Mouse (Mus musculus) urinary bladder, postnatal 25 days (tissue): ENCODE measurements at regions not wholly inside any gene's neighbourhood (a gene's known extent, or its start where the extent isn't known, plus 50 kb on each side); places are given as distances from the start of the nearest gene placed in this dataset.
"Not testable (repeated sequence)": the region's sequence is repeated elsewhere in the genome, so short reads cannot be mapped to it uniquely, and the experiment has no call there.

Experiments used
- DNase-seq: peaks from one replicate; pipeline ENCODE4 v3.0.0; 2022; ENCODE audit warnings: low spot score

- no peak for DNase-seq
These were observed 163.6 kb downstream of the Ankrd50 start for GRCm38 (mm10) chr3:38320998-38321397.

GRCm38 (mm10) chr3:38312834-38313233 lies 171.8 kb downstream of the Ankrd50 start:
- no peak for DNase-seq

- no peak for DNase-seq
These were observed 172.5 kb downstream of the Ankrd50 start for GRCm38 (mm10) chr3:38312121-38312520.

GRCm38 (mm10) chr3:38299898-38300751 lies 184.5 kb downstream of the Ankrd50 start:
- DNase-seq: no peak

- no peak for DNase-seq
These were observed 185.3 kb downstream of the Ankrd50 start for GRCm38 (mm10) chr3:38299236-38299897.

- DNase-seq: no peak
These were observed 187.1 kb downstream of the Ankrd50 start for GRCm38 (mm10) chr3:38297499-38297898.

- no peak for DNase-seq
These were observed 195.6 kb downstream of the Ankrd50 start for GRCm38 (mm10) chr3:38289062-38289461.

GRCm38 (mm10) chr3:38283687-38284124 lies 200.9 kb downstream of the Ankrd50 start:
- peak; percentile 43 for DNase-seq

GRCm38 (mm10) chr3:38282891-38283290 lies 201.8 kb downstream of the Ankrd50 start:
- DNase-seq: no peak

- no peak for DNase-seq
These were observed 203.0 kb downstream of the Ankrd50 start for GRCm38 (mm10) chr3:38281683-38282082.

- DNase-seq: no peak
These were observed 203.8 kb downstream of the Ankrd50 start for GRCm38 (mm10) chr3:38280876-38281275.

GRCm38 (mm10) chr3:38280105-38280504 lies 204.5 kb downstream of the Ankrd50 start:
- no peak for DNase-seq

GRCm38 (mm10) chr3:38276948-38277504 lies 207.6 kb downstream of the Ankrd50 start:
- DNase-seq: peak; percentile 54

GRCm38 (mm10) chr3:38275321-38275720 lies 209.3 kb downstream of the Ankrd50 start:
- no peak for DNase-seq

- no peak for DNase-seq
These were observed 213.9 kb downstream of the Ankrd50 start for GRCm38 (mm10) chr3:38270742-38271141.

GRCm38 (mm10) chr3:38268226-38268625 lies 216.4 kb downstream of the Ankrd50 start:
- no peak for DNase-seq

GRCm38 (mm10) chr3:38263261-38264141 lies 221.1 kb downstream of the Ankrd50 start:
- no peak for DNase-seq

- no peak for DNase-seq
These were observed 223.1 kb downstream of the Ankrd50 start for GRCm38 (mm10) chr3:38261326-38262075.

- not testable (repeated sequence) for DNase-seq
These were observed 225.4 kb downstream of the Ankrd50 start for GRCm38 (mm10) chr3:38259223-38259622.

GRCm38 (mm10) chr3:38257843-38258290 lies 226.8 kb downstream of the Ankrd50 start:
- no peak for DNase-seq
